Mouse (Mus musculus): Measurements from ENCODE around the gene Rxylt1. TPM values are rescaled to one million over a fixed set of nuclear protein-coding genes. Genes with fewer than 3 reads are reported as not detected.

Rxylt1 gene
- total and polyA plus RNA-seq, 2 experiments from 2014 or later, result 24.4 to 54.9 TPM

GRCm38 (mm10) chr10:122046904-122047726 is 50.1 kb downstream of the Rxylt1 start, which contains the start of gene Srgap1:
Srgap1 (minus strand) TSS chr10:122047315.
- Histone ChIP-seq H3K27me3 (ENCODE audit: insufficient read depth, low read length) (no peaks in the 10 kb centered on the region), H3K36me3 (ENCODE audit: insufficient read depth, low read length) (no peaks in the 10 kb centered on the region), H3K27ac (ENCODE audit: low read depth, low read length) (peak within 1 kb of the TSS; percentile 88), H3K4me1 (ENCODE audit: insufficient read depth, low read length) (0 out of 2 replicates have a peak, but pooled peaks cover 3% of the 10 kb centered on the region), H3K9ac (replicated peaks; ENCODE audit: low read length, poor library complexity, severe bottlenecking) (peak within 1 kb of the TSS; percentile 91), H3K4me2 (ENCODE audit: low read depth, low read length, poor library complexity, severe bottlenecking) (peak within 1 kb of the TSS; percentile 57), H3K9me3 (ENCODE audit: low read length) (no peaks in the 10 kb centered on the region), H3K4me3 (ENCODE audit: low read depth, low read length) (peak within 1 kb of the TSS; percentile 91)
- no peak for TF ChIP-seq CTCF (IDR thresholded peaks at IDR 0.05)
- DNase-seq (ENCODE audit: low spot score) (peak; percentile 60), ATAC-seq (ENCODE audit: low FRiP score) (peak; percentile 70)
- WGBS, result under 1% methylated on average over 36 of the region's 79 CpGs

GRCm38 (mm10) chr10:122046511-122046903 is 50.7 kb downstream of the Rxylt1 start:
- ATAC-seq (ENCODE audit: low FRiP score) (no peak), DNase-seq (ENCODE audit: low spot score) (peak; percentile 43)
- Histone ChIP-seq H3K36me3 (ENCODE audit: insufficient read depth, low read length) (no peaks in the 10 kb centered on the region), H3K9me3 (ENCODE audit: low read length) (no peaks in the 10 kb centered on the region), H3K4me2 (ENCODE audit: low read depth, low read length, poor library complexity, severe bottlenecking) (peak overlapping the region; percentile 57), H3K4me1 (ENCODE audit: insufficient read depth, low read length) (0 out of 2 replicates have a peak, but pooled peaks cover 3% of the 10 kb centered on the region), H3K4me3 (ENCODE audit: low read depth, low read length) (peak overlapping the region; percentile 91), H3K27me3 (ENCODE audit: insufficient read depth, low read length) (no peaks in the 10 kb centered on the region), H3K9ac (replicated peaks; ENCODE audit: low read length, poor library complexity, severe bottlenecking) (peak overlapping the region; percentile 91), H3K27ac (ENCODE audit: low read depth, low read length) (peak overlapping the region; percentile 88)
- WGBS, result under 1% methylated on average over 13 of the region's 13 CpGs
- no peak for TF ChIP-seq CTCF (IDR thresholded peaks at IDR 0.05)

- no peaks in the 10 kb centered on the region for H3K9me3 ChIP-seq (ENCODE audit: low read length)
- 0 out of 2 replicates have a peak, but pooled peaks cover 3% of the 10 kb centered on the region for H3K4me1 ChIP-seq (ENCODE audit: insufficient read depth, low read length)
- 1% methylated on average over 9 of the region's 9 CpGs for WGBS
- DNase-seq (ENCODE audit: low spot score), result peak; percentile 25
- peak overlapping the region; percentile 57 for H3K4me2 ChIP-seq (ENCODE audit: low read depth, low read length, poor library complexity, severe bottlenecking)
- peak overlapping the region; percentile 91 for H3K9ac ChIP-seq (replicated peaks; ENCODE audit: low read length, poor library complexity, severe bottlenecking)
- no peak for ATAC-seq (ENCODE audit: low FRiP score)
- TF ChIP-seq CTCF (IDR thresholded peaks at IDR 0.05), result no peak
- H3K4me3 ChIP-seq (ENCODE audit: low read depth, low read length), result peak overlapping the region; percentile 91
- no peaks in the 10 kb centered on the region for H3K27me3 ChIP-seq (ENCODE audit: insufficient read depth, low read length)
- H3K27ac ChIP-seq (ENCODE audit: low read depth, low read length), result 0 out of 2 replicates have a peak overlapping the region, but pooled peaks have one; percentile 88
- H3K36me3 ChIP-seq (ENCODE audit: insufficient read depth, low read length), result no peaks in the 10 kb centered on the region
Measured at GRCm38 (mm10) chr10:122045946-122046345, 51.2 kb downstream of the Rxylt1 start.

GRCm38 (mm10) chr10:122044926-122045325 is 52.2 kb downstream of the Rxylt1 start:
- H3K27ac ChIP-seq (ENCODE audit: low read depth, low read length), result no peak overlapping the region
- H3K4me1 ChIP-seq (ENCODE audit: insufficient read depth, low read length), result 0 out of 2 replicates have a peak, but pooled peaks cover 3% of the 10 kb centered on the region
- H3K9ac ChIP-seq (replicated peaks; ENCODE audit: low read length, poor library complexity, severe bottlenecking), result 0 out of 2 replicates have a peak overlapping the region, but pooled peaks have one; percentile 20
- TF ChIP-seq CTCF (IDR thresholded peaks at IDR 0.05), result no peak
- no peaks in the 10 kb centered on the region for H3K36me3 ChIP-seq (ENCODE audit: insufficient read depth, low read length)
- 50% methylated on average over 4 of the region's 4 CpGs for WGBS
- H3K9me3 ChIP-seq (ENCODE audit: low read length), result no peaks in the 10 kb centered on the region
- H3K4me3 ChIP-seq (ENCODE audit: low read depth, low read length), result peak overlapping the region; percentile 91
- peak overlapping the region; percentile 57 for H3K4me2 ChIP-seq (ENCODE audit: low read depth, low read length, poor library complexity, severe bottlenecking)
- ATAC-seq (ENCODE audit: low FRiP score) (no peak), DNase-seq (ENCODE audit: low spot score) (no peak)
- H3K27me3 ChIP-seq (ENCODE audit: insufficient read depth, low read length), result no peaks in the 10 kb centered on the region

- TF ChIP-seq CTCF (IDR thresholded peaks at IDR 0.05), result peak; percentile 66
- Histone ChIP-seq H3K36me3 (ENCODE audit: insufficient read depth, low read length) (peaks cover 4% of the 10 kb centered on the region; the same call in 1 of the 2 replicates), H3K27ac (ENCODE audit: low read depth, low read length) (no peak overlapping the region), H3K9me3 (ENCODE audit: low read length) (no peaks in the 10 kb centered on the region), H3K4me3 (ENCODE audit: low read depth, low read length) (no peak overlapping the region), H3K27me3 (ENCODE audit: insufficient read depth, low read length) (no peaks in the 10 kb centered on the region), H3K9ac (replicated peaks; ENCODE audit: low read length, poor library complexity, severe bottlenecking) (no peak overlapping the region), H3K4me2 (ENCODE audit: low read depth, low read length, poor library complexity, severe bottlenecking) (no peak overlapping the region), H3K4me1 (ENCODE audit: insufficient read depth, low read length) (0 out of 2 replicates have a peak, but pooled peaks cover 3% of the 10 kb centered on the region)
- WGBS, result 46% methylated on average over 4 of the region's 4 CpGs
- DNase-seq (ENCODE audit: low spot score) (no peak), ATAC-seq (ENCODE audit: low FRiP score) (no peak)
Measured at GRCm38 (mm10) chr10:122040372-122040771, 56.8 kb downstream of the Rxylt1 start.

- Histone ChIP-seq H3K36me3 (ENCODE audit: insufficient read depth, low read length) (peaks cover 5% of the 10 kb centered on the region; the same call in 1 of the 2 replicates), H3K4me3 (ENCODE audit: low read depth, low read length) (no peak overlapping the region), H3K4me1 (ENCODE audit: insufficient read depth, low read length) (0 out of 2 replicates have a peak, but pooled peaks cover 3% of the 10 kb centered on the region), H3K9me3 (ENCODE audit: low read length) (no peaks in the 10 kb centered on the region), H3K9ac (replicated peaks; ENCODE audit: low read length, poor library complexity, severe bottlenecking) (no peak overlapping the region), H3K27me3 (ENCODE audit: insufficient read depth, low read length) (no peaks in the 10 kb centered on the region), H3K27ac (ENCODE audit: low read depth, low read length) (no peak overlapping the region), H3K4me2 (ENCODE audit: low read depth, low read length, poor library complexity, severe bottlenecking) (no peak overlapping the region)
- TF ChIP-seq CTCF (IDR thresholded peaks at IDR 0.05), result no peak
- WGBS, result 90% methylated on average over 4 of the region's 4 CpGs
- no peak for ATAC-seq (ENCODE audit: low FRiP score)
- no peak for DNase-seq (ENCODE audit: low spot score)
Measured at GRCm38 (mm10) chr10:122039566-122039965, 57.6 kb downstream of the Rxylt1 start.

Data from midbrain, postnatal 0 days (tissue).